Mouse (Mus musculus) heart, adult 8-10 months (tissue): Measurements from ENCODE around the gene Trarg1. TPM values are rescaled to one million over a fixed set of nuclear protein-coding genes. Genes with fewer than 3 reads are reported as not detected.

Source experiments
- total RNA-seq, 4 experiments: library from RNA; stranded (reverse); gene quantifications; 2 replicates each; pipeline ENCODE4 v1.2.4; 2022

Trarg1 gene
- total RNA-seq, 4 experiments from 2014 or later, result 2.6 to 3.6 (median 3.1) TPM

Other genes with a start within 250 kb of the Trarg1 start
- gene Abr, start 57.5 kb upstream of the Trarg1 start, total RNA-seq, result 10 to 100 TPM; 21.9 to 28.6 (median 25.0) TPM
- gene Bhlha9, start 7.3 kb upstream of the Trarg1 start, total RNA-seq, result not detected
- 10 to 100 TPM; 23.6 to 32.6 (median 27.9) TPM for gene Gosr1, start 83.8 kb downstream of the Trarg1 start, total RNA-seq
- 10 to 100 TPM; 32.8 to 38.8 (median 37.0) TPM for gene Cpd, start 167.2 kb downstream of the Trarg1 start, total RNA-seq
- under 1 TPM in 2 of 4 experiments, not detected in 2; 0.38 to 0.53 TPM for gene Tmigd1, start 222.4 kb downstream of the Trarg1 start, total RNA-seq
- gene Blmh, start 245.0 kb downstream of the Trarg1 start, total RNA-seq, result 10 to 100 TPM; 27.6 to 31.0 (median 28.0) TPM